Mouse (Mus musculus) adrenal gland, adult 18-20 months (tissue): ENCODE data around the gene Exd2. TPM values are rescaled to one million over a fixed set of nuclear protein-coding genes. Genes with fewer than 3 reads are reported as not detected.

Source experiments
- DNase-seq, 2 experiments: peaks; one replicate each; pipeline ENCODE4 v3.0.0; 2021 to 2022; ENCODE audit warnings: low spot score in 2 of 2
- total RNA-seq, 2 experiments: library from RNA; stranded (reverse); gene quantifications; 1 replicate in 1 of 2; 2 replicates in 1 of 2; pipeline ENCODE4 v1.2.3; 2021

The Exd2 gene
- total RNA-seq, 2 experiments from 2014 or later, result 20.5 to 22.3 TPM

GRCm38 (mm10) chr12:80538311-80538710 lies 75.4 kb downstream of the Exd2 start:
- no peak for DNase-seq

DNA sequence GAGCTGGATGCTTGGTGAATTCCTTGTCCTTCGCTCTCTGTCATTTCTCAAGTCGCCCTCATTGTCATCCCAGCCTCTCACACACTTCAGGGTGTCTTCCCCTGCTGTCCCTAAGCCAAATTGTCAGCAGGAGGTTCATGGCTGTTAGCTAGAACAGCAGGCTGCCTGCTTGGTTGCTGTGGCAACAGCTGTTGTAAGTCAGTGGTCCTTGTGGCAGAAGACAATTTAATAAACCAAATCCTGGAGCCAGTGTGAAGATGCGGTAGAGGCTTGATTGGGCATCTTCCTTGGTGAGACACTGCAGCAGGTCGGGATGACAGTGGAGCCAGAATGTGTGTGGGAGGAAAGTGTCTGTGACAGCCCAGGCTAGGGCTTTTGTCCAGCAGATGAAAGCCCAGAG lies 82.4 kb downstream of the Exd2 start:
- no peak for DNase-seq

GRCm38 (mm10) chr12:80549646-80550045 lies 86.8 kb downstream of the Exd2 start:
- DNase-seq, result no peak

Other genes with a start within 250 kb of the Exd2 start
- gene Actn1, start 202.7 kb upstream of the Exd2 start, total RNA-seq, result 10 to 100 TPM; 31.2 to 43.7 TPM
- 10 to 100 TPM; 30.6 to 33.7 TPM for gene Dcaf5, start 26.5 kb upstream of the Exd2 start, total RNA-seq
- gene Galnt16, start 55.2 kb downstream of the Exd2 start, total RNA-seq, result 10 to 100 TPM in 1 of 2 experiments, 1 to 10 TPM in 1; 8.9 to 10.3 TPM
- gene Slc39a9, start 180.8 kb downstream of the Exd2 start, total RNA-seq, result 10 to 100 TPM; 39.8 to 50.0 TPM
- 10 to 100 TPM; 41.4 to 54.2 TPM for gene Erh, start 181.2 kb downstream of the Exd2 start, total RNA-seq
- not detected for gene Plekhd1, start 229.5 kb downstream of the Exd2 start, total RNA-seq